Mouse (Mus musculus) liver, embryonic 15.5 days (tissue): Measurements from ENCODE around the gene Kri1. TPM values are rescaled to one million over a fixed set of nuclear protein-coding genes. Genes with fewer than 3 reads are reported as not detected.
A peak's percentile ranks its signal among the peaks of the same experiment; 100 is the strongest.
"Not testable (repeated sequence)": the region's sequence is repeated elsewhere in the genome, so short reads cannot be mapped to it uniquely, and the experiment has no call there.

Source experiments
- ATAC-seq: fragments of 200-750 bp; cut with Nextera tagmentation; 2 replicates; pipeline ENCODE4 v1.8.0; 2017; ENCODE audit warnings: moderate number of reproducible peaks, mild to moderate bottlenecking, moderate library complexity; ENCODE audit not compliant: insufficient read depth
- H3K27ac ChIP-seq: fragments of 300-500 bp; sonication (generic); replicated peaks from 2 replicates; pipeline ENCODE4 v1.5.1; 2015; ENCODE audit warnings: mild to moderate bottlenecking, inconsistent platforms
- H3K27me3 ChIP-seq: fragments of 300-500 bp; sonication (generic); 2 replicates; pipeline ENCODE4 v1.6.1; 2015; ENCODE audit warnings: mild to moderate bottlenecking, inconsistent platforms
- H3K36me3 ChIP-seq: fragments of 300-500 bp; sonication (generic); replicated peaks from 2 replicates; pipeline ENCODE4 v1.6.1; 2015; ENCODE audit warnings: moderate library complexity, mild to moderate bottlenecking, inconsistent platforms
- H3K4me1 ChIP-seq: fragments of 300-500 bp; sonication (generic); replicated peaks from 2 replicates; pipeline ENCODE4 v1.6.1; 2015; ENCODE audit warnings: inconsistent platforms
- H3K4me2 ChIP-seq: fragments of 300-500 bp; sonication (generic); 2 replicates; pipeline ENCODE4 v1.6.1; 2015; ENCODE audit warnings: moderate library complexity, mild to moderate bottlenecking, inconsistent platforms
- H3K4me3 ChIP-seq: fragments of 300-500 bp; sonication (generic); replicated peaks from 2 replicates; pipeline ENCODE4 v1.5.1; 2015; ENCODE audit warnings: mild to moderate bottlenecking, inconsistent platforms
- H3K9ac ChIP-seq: fragments of 300-500 bp; sonication (generic); 2 replicates; pipeline ENCODE4 v1.6.1; 2015; ENCODE audit warnings: moderate library complexity, mild to moderate bottlenecking, inconsistent platforms
- H3K9me3 ChIP-seq: fragments of 300-500 bp; sonication (generic); replicated peaks from 2 replicates; pipeline ENCODE4 v1.6.1; 2016; ENCODE audit warnings: inconsistent platforms
- WGBS: fragments of 180-500 bp; shearing (Covaris S2); methylation state at CpG from one replicate; pipeline ENCODE4 v1.1.7; 2015; ENCODE audit warnings: mixed read lengths; ENCODE audit not compliant: insufficient replicate concordance; 5-methylcytosine and 5-hydroxymethylcytosine counted together
- polyA plus RNA-seq: library from polyadenylated mRNA; unstranded; fragments of >200 nt; fragmentation: Nextera tagmentation; extraction: Ambion mirVana; gene quantifications from 2 replicates; pipeline ENCODE4 v1.2.1, GENCODE M21; 2015

Gene Kri1
- polyA plus RNA-seq, 1 experiment from 2014 or later, result 6.0 TPM

GRCm38 (mm10) chr9:21327569-21327968 is 39.8 kb upstream of the Kri1 start:
- WGBS, result 23% methylated on average over 3 of the region's 3 CpGs

GRCm38 (mm10) chr9:21324269-21324668 is 36.5 kb upstream of the Kri1 start:
- Histone ChIP-seq H3K9me3 (no peaks in the 10 kb centered on the region), H3K9ac (no peak overlapping the region), H3K36me3 (no peaks in the 10 kb centered on the region), H3K27ac (no peak overlapping the region), H3K4me3 (no peak overlapping the region), H3K4me1 (peaks cover 60% of the 10 kb centered on the region), H3K27me3 (no peaks in the 10 kb centered on the region), H3K4me2 (no peak overlapping the region)
- ATAC-seq, result no peak
- WGBS, result 40% methylated on average over 11 of the region's 11 CpGs

More at GRCm38 (mm10) chr9:21327569-21327968, 39.8 kb upstream of the Kri1 start:
- no peaks in the 10 kb centered on the region for H3K36me3 ChIP-seq
- no peak overlapping the region for H3K4me3 ChIP-seq
- no peaks in the 10 kb centered on the region for H3K9me3 ChIP-seq
- no peak for ATAC-seq
- peaks cover 48% of the 10 kb centered on the region for H3K4me1 ChIP-seq
- H3K9ac ChIP-seq, result no peak overlapping the region
- H3K4me2 ChIP-seq, result no peak overlapping the region
- H3K27me3 ChIP-seq, result no peaks in the 10 kb centered on the region
- no peak overlapping the region; the same call in 1 of the 2 replicates for H3K27ac ChIP-seq

DNA sequence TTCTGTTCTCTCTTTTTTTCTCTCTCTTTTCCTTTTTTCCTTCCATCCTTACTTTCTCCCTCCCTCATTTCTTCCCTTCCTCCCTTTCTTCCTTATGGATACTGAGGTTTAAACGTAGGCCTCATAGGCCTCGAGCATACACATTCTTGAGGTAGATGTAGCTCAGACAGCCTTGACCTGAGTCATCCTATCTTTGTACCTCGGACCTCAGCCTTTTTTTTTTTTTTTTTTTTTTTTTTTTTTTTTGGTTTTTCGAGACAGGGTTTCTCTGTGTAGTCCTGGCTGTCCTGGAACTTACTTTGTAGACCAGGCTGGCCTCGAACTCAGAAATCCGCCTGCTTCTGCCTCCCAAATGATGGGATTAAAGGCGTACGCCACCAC is 35.1 kb upstream of the Kri1 start:
- not testable (repeated sequence) for H3K36me3 ChIP-seq, H3K9ac ChIP-seq, H3K27ac ChIP-seq, H3K9me3 ChIP-seq, ATAC-seq, H3K27me3 ChIP-seq, H3K4me3 ChIP-seq
- Histone ChIP-seq H3K4me2 (peak overlapping the region; percentile 96; the same call in 1 of the 2 replicates), H3K4me1 (peaks cover 61% of the 10 kb centered on the region)
- WGBS, result 68% methylated on average over 8 of the region's 8 CpGs

- Histone ChIP-seq H3K4me2 (peak overlapping the region; percentile 96), H3K9ac (no peak overlapping the region), H3K9me3 (no peaks in the 10 kb centered on the region), H3K4me3 (peak overlapping the region; percentile 72), H3K27me3 (no peaks in the 10 kb centered on the region), H3K27ac (peak overlapping the region; percentile 86; the same call in 1 of the 2 replicates), H3K36me3 (no peaks in the 10 kb centered on the region), H3K4me1 (peaks cover 57% of the 10 kb centered on the region)
- 63% methylated on average over 19 of the region's 19 CpGs for WGBS
- no peak for ATAC-seq
These were observed 34.6 kb upstream of the Kri1 start for GRCm38 (mm10) chr9:21322211-21322916.

- H3K27me3 ChIP-seq, result no peaks in the 10 kb centered on the region
- ATAC-seq, result peak; percentile 52
These were observed 33.7 kb upstream of the Kri1 start for GRCm38 (mm10) chr9:21321513-21321835.

GRCm38 (mm10) chr9:21320619-21321512 is 33.1 kb upstream of the Kri1 start, which contains the start of gene Slc44a2:
Gene Slc44a2, plus strand, starts transcription at chr9:21320698.
- peak; percentile 87 for ATAC-seq
- H3K9me3 ChIP-seq, result no peaks in the 10 kb centered on the region
- no peaks in the 10 kb centered on the region for H3K36me3 ChIP-seq
- peak within 1 kb of the TSS; percentile 86 for H3K27ac ChIP-seq
- H3K4me1 ChIP-seq, result peaks cover 55% of the 10 kb centered on the region
- WGBS, result under 1% methylated on average over 52 of the region's 52 CpGs
- H3K27me3 ChIP-seq, result no peaks in the 10 kb centered on the region
- H3K9ac ChIP-seq, result peak within 1 kb of the TSS; percentile 68
- peak within 1 kb of the TSS; percentile 96 for H3K4me2 ChIP-seq
- peak within 1 kb of the TSS; percentile 72 for H3K4me3 ChIP-seq

More at GRCm38 (mm10) chr9:21321513-21321835, 33.7 kb upstream of the Kri1 start:
- WGBS, result 8% methylated on average over 6 of the region's 6 CpGs
- peak overlapping the region; percentile 68 for H3K9ac ChIP-seq
- peak overlapping the region; percentile 96 for H3K4me2 ChIP-seq
- peak overlapping the region; percentile 72 for H3K4me3 ChIP-seq
- no peaks in the 10 kb centered on the region for H3K36me3 ChIP-seq
- no peaks in the 10 kb centered on the region for H3K9me3 ChIP-seq
- H3K27ac ChIP-seq, result peak overlapping the region; percentile 86
- peaks cover 53% of the 10 kb centered on the region for H3K4me1 ChIP-seq

DNA sequence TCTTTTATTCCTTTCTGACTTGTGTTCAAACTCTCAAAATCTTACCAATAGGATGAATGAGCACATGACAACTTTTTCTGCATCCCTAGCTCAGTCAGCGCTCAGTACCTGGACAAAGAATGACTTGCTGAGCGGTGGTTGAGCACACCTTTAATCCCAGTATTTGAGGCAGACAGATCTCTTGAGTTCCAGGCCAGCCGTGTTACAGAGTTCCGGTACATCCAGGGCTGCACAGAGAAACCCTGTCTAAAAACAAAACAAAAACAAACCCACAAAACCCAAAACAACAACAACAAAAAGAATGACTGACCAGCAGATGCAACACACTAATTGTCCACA is 32.5 kb upstream of the Kri1 start:
- Histone ChIP-seq H3K4me2 (peak overlapping the region; percentile 96), H3K4me1 (peaks cover 61% of the 10 kb centered on the region), H3K27ac (0 out of 2 replicates have a peak overlapping the region, but pooled peaks have one; percentile 86), H3K36me3 (no peaks in the 10 kb centered on the region), H3K27me3 (no peaks in the 10 kb centered on the region), H3K4me3 (peak overlapping the region; percentile 72), H3K9me3 (no peaks in the 10 kb centered on the region), H3K9ac (0 out of 2 replicates have a peak overlapping the region, but pooled peaks have one; percentile 68)
- peak; percentile 25 for ATAC-seq
- WGBS, result 33% methylated on average over 4 of the region's 4 CpGs

DNA sequence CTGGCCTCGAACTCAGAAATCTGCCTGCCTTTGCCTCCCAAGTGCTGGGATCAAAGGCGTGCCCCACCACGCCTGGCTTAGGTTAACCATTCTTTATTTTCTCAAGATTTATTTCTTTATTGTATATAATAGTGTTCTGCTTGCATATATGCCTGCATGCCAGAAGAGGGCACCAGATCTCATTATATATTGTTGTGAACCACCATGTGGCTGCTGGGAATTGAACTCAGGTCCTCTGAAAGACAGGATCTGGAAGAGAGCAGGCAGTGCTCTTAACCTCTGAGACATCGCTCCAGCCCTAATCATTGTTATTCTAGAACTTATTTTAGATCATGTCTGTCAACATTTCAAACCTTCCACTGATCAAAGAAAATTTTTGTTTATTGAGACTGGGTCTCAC is 31.7 kb upstream of the Kri1 start:
- no peak for ATAC-seq
- peaks cover 68% of the 10 kb centered on the region for H3K4me1 ChIP-seq
- no peak overlapping the region for H3K4me3 ChIP-seq
- no peaks in the 10 kb centered on the region for H3K27me3 ChIP-seq
- no peaks in the 10 kb centered on the region for H3K36me3 ChIP-seq
- H3K9ac ChIP-seq, result no peak overlapping the region
- H3K9me3 ChIP-seq, result no peaks in the 10 kb centered on the region
- H3K27ac ChIP-seq, result 0 out of 2 replicates have a peak overlapping the region, but pooled peaks have one; percentile 5
- H3K4me2 ChIP-seq, result no peak overlapping the region
- 91% methylated on average over 4 of the region's 4 CpGs for whole genome bisulfite sequencing

DNA sequence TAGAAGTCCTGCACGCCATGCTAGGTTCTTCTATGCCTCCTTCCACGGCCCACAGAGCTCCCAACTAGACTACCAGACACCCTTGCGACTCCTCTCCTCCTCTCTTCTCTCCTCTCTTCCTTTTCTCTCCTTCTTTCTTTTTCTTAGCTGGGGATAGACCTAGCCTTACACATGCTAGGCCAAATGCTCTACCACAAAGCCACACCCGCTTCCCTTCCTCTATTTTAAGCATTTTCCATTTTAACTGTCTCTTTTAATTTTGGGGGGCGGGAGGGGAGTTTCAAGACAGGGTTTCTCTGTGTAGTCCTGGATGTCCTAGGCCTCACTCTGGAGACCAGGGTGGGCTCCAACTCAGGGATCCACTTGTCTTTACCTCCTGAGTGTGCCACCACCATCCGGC is 31.0 kb upstream of the Kri1 start:
- peaks cover 70% of the 10 kb centered on the region for H3K4me1 ChIP-seq
- H3K9me3 ChIP-seq, result no peaks in the 10 kb centered on the region
- WGBS, result 54% methylated on average over 6 of the region's 6 CpGs
- H3K4me2 ChIP-seq, result no peak overlapping the region
- H3K27ac ChIP-seq, result no peak overlapping the region
- no peak overlapping the region for H3K9ac ChIP-seq
- no peaks in the 10 kb centered on the region for H3K27me3 ChIP-seq
- H3K36me3 ChIP-seq, result no peaks in the 10 kb centered on the region
- no peak for ATAC-seq
- H3K4me3 ChIP-seq, result no peak overlapping the region

DNA sequence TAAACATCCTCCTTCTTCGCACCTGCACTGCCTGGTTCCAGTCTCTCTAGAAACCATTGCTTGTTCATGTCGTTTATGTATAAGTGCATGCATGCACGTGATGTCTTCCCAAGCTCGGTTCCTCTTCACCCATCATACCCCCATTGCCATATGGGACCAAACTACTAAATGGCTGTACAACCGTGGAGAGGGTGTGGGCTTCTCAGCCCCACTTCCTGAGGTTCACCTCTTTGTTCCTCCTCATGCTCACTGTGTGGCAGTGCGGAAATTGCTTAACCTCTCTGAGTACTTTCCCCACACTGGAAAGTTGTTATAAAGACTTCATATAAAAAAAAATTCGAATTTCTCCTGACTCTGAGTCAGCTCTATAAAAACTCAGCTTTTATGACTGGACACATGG is 28.9 kb upstream of the Kri1 start:
- 42% methylated on average over 7 of the region's 7 CpGs for WGBS
- peaks cover 63% of the 10 kb centered on the region for H3K4me1 ChIP-seq
- no peak overlapping the region for H3K27ac ChIP-seq

DNA sequence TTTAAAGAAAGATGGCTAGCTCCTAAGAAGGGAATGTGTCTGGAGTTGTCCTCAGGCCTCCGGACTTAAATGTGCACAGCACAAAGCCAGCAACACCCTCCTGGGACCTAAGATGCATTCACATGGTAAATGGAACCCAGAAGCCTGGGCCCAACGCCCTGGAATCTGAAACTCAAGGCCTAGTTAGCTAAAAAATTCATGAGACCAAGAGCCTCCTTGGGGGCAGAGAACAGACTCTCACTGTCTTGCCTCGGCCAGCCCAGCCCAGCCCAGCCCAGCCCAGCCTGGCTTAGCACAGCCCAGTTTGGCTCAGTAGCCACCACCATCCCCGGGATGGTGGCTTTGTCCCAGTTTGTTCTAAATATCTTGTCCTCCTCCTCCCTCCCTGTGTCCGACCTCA is 27.7 kb upstream of the Kri1 start:
- H3K27me3 ChIP-seq, result peaks cover 26% of the 10 kb centered on the region
- H3K9ac ChIP-seq, result no peak overlapping the region
- 50% methylated on average over 5 of the region's 5 CpGs for WGBS
- H3K9me3 ChIP-seq, result no peaks in the 10 kb centered on the region
- H3K36me3 ChIP-seq, result no peaks in the 10 kb centered on the region
- no peak overlapping the region for H3K4me3 ChIP-seq
- H3K4me2 ChIP-seq, result no peak overlapping the region
- 0 out of 2 replicates have a peak overlapping the region, but pooled peaks have one; percentile 45 for H3K27ac ChIP-seq
- no peak for ATAC-seq
- peaks cover 51% of the 10 kb centered on the region for H3K4me1 ChIP-seq

More for the DNA sequence above, 28.9 kb upstream of the Kri1 start:
- H3K9ac ChIP-seq, result no peak overlapping the region
- no peaks in the 10 kb centered on the region for H3K36me3 ChIP-seq
- no peak overlapping the region for H3K4me3 ChIP-seq
- no peak for ATAC-seq
- H3K4me2 ChIP-seq, result no peak overlapping the region
- H3K27me3 ChIP-seq, result peaks cover 15% of the 10 kb centered on the region
- no peaks in the 10 kb centered on the region for H3K9me3 ChIP-seq
